Mouse (Mus musculus): Measurements from ENCODE around the gene Lmbrd2. TPM values are rescaled to one million over a fixed set of nuclear protein-coding genes. Genes with fewer than 3 reads are reported as not detected.

The Lmbrd2 gene
- polyA plus RNA-seq, 1 experiment: 3.8 TPM

GRCm38 (mm10) chr15:9139447-9139846 lies 903 bp upstream of the Lmbrd2 start:
- Histone ChIP-seq H3K4me3 (ENCODE audit: insufficient read depth, poor library complexity, severe bottlenecking) (peak overlapping the region; percentile 95), H3K79me2 (ENCODE audit: control insufficient read depth, insufficient read depth) (peaks cover 75% of the 10 kb centered on the region), H3K27me3 (ENCODE audit: control insufficient read depth, insufficient read depth, insufficient read length) (no peaks in the 10 kb centered on the region), H3ac (ENCODE audit: control insufficient read depth, insufficient read length, low read depth) (peak overlapping the region; percentile 92), H3K36me3 (ENCODE audit: control insufficient read depth, insufficient read depth) (peaks cover 46% of the 10 kb centered on the region), H3K79me3 (ENCODE audit: low read depth) (peaks cover 60% of the 10 kb centered on the region)
- TF ChIP-seq FOSL1 (IDR thresholded peaks at IDR 0.05; ENCODE audit: insufficient read depth, low read length, poor library complexity, severe bottlenecking) (no peak), USF1 (IDR thresholded peaks at IDR 0.05; ENCODE audit: low read depth) (peak; percentile 37)

GRCm38 (mm10) chr15:9140684-9141171 lies 378 bp downstream of the Lmbrd2 start:
- no peak for TF ChIP-seq CTCF (IDR thresholded peaks at IDR 0.05; ENCODE audit: control insufficient read depth, insufficient read depth, insufficient read length)
- no peak for TF ChIP-seq MAX (IDR thresholded peaks at IDR 0.05)
- TF ChIP-seq MYOD1 (IDR thresholded peaks at IDR 0.05; ENCODE audit: control insufficient read depth, insufficient read length, low read depth): no peak
- no peak for TF ChIP-seq CEBPB (IDR thresholded peaks at IDR 0.05; ENCODE audit: low read depth)
- no peak for TF ChIP-seq FOSL1 (IDR thresholded peaks at IDR 0.05; ENCODE audit: insufficient read depth, low read length, poor library complexity, severe bottlenecking)
- TF ChIP-seq USF1 (IDR thresholded peaks at IDR 0.05; ENCODE audit: low read depth): no peak
- no peak for TF ChIP-seq MYOG (IDR thresholded peaks at IDR 0.05; ENCODE audit: control insufficient read depth, extremely low read depth, insufficient read length)
- H3K4me3 ChIP-seq (ENCODE audit: insufficient read depth, poor library complexity, severe bottlenecking): peak overlapping the region; percentile 95
- H3K79me3 ChIP-seq (ENCODE audit: low read depth): peaks cover 48% of the 10 kb centered on the region
- H3K36me3 ChIP-seq (ENCODE audit: control insufficient read depth, insufficient read depth): peaks cover 34% of the 10 kb centered on the region
- H3K79me2 ChIP-seq (ENCODE audit: control insufficient read depth, insufficient read depth): peaks cover 71% of the 10 kb centered on the region
- no peaks in the 10 kb centered on the region for H3K27me3 ChIP-seq (ENCODE audit: control insufficient read depth, insufficient read depth, insufficient read length)
- H3ac ChIP-seq (ENCODE audit: control insufficient read depth, insufficient read length, low read depth): peak overlapping the region; percentile 77

- H3K79me2 ChIP-seq (ENCODE audit: control insufficient read depth, insufficient read depth): no peaks in the 10 kb centered on the region
- no peaks in the 10 kb centered on the region for H3K27me3 ChIP-seq (ENCODE audit: control insufficient read depth, insufficient read depth, insufficient read length)
- H3ac ChIP-seq (ENCODE audit: control insufficient read depth, insufficient read length, low read depth): no peak within 1 kb of the TSS
- no peaks in the 10 kb centered on the region for H3K79me3 ChIP-seq (ENCODE audit: low read depth)
- H3K4me3 ChIP-seq (ENCODE audit: insufficient read depth, poor library complexity, severe bottlenecking): no peak within 1 kb of the TSS
- TF ChIP-seq MYOD1 (IDR thresholded peaks at IDR 0.05; ENCODE audit: control insufficient read depth, insufficient read length, low read depth): no peak
- no peak for TF ChIP-seq FOSL1 (IDR thresholded peaks at IDR 0.05; ENCODE audit: insufficient read depth, low read length, poor library complexity, severe bottlenecking)
- TF ChIP-seq CTCF (IDR thresholded peaks at IDR 0.05; ENCODE audit: control insufficient read depth, insufficient read depth, insufficient read length): no peak
- TF ChIP-seq MAX (IDR thresholded peaks at IDR 0.05): no peak
- TF ChIP-seq CEBPB (IDR thresholded peaks at IDR 0.05; ENCODE audit: low read depth): no peak
- no peak for TF ChIP-seq USF1 (IDR thresholded peaks at IDR 0.05; ENCODE audit: low read depth)
- TF ChIP-seq MYOG (IDR thresholded peaks at IDR 0.05; ENCODE audit: control insufficient read depth, extremely low read depth, insufficient read length): no peak
- H3K36me3 ChIP-seq (ENCODE audit: control insufficient read depth, insufficient read depth): peaks cover 27% of the 10 kb centered on the region
Measured at GRCm38 (mm10) chr15:9155325-9155724, 15.0 kb downstream of the Lmbrd2 start, which contains the start of gene Skp2. Skp2 (minus strand) TSS chr15:9155425.

- H3K4me3 ChIP-seq (ENCODE audit: insufficient read depth, poor library complexity, severe bottlenecking): no peak overlapping the region
- no peak overlapping the region for H3ac ChIP-seq (ENCODE audit: control insufficient read depth, insufficient read length, low read depth)
- TF ChIP-seq MAX (IDR thresholded peaks at IDR 0.05): no peak
- TF ChIP-seq CTCF (IDR thresholded peaks at IDR 0.05; ENCODE audit: control insufficient read depth, insufficient read depth, insufficient read length): no peak
- TF ChIP-seq FOSL1 (IDR thresholded peaks at IDR 0.05; ENCODE audit: insufficient read depth, low read length, poor library complexity, severe bottlenecking): no peak
- no peak for TF ChIP-seq USF1 (IDR thresholded peaks at IDR 0.05; ENCODE audit: low read depth)
- no peak for TF ChIP-seq MYOD1 (IDR thresholded peaks at IDR 0.05; ENCODE audit: control insufficient read depth, insufficient read length, low read depth)
- TF ChIP-seq CEBPB (IDR thresholded peaks at IDR 0.05; ENCODE audit: low read depth): no peak
- no peak for TF ChIP-seq MYOG (IDR thresholded peaks at IDR 0.05; ENCODE audit: control insufficient read depth, extremely low read depth, insufficient read length)
- no peaks in the 10 kb centered on the region for H3K79me2 ChIP-seq (ENCODE audit: control insufficient read depth, insufficient read depth)
- peaks cover 44% of the 10 kb centered on the region for H3K36me3 ChIP-seq (ENCODE audit: control insufficient read depth, insufficient read depth)
- H3K27me3 ChIP-seq (ENCODE audit: control insufficient read depth, insufficient read depth, insufficient read length): no peaks in the 10 kb centered on the region
- H3K79me3 ChIP-seq (ENCODE audit: low read depth): no peaks in the 10 kb centered on the region
Measured at GRCm38 (mm10) chr15:9162557-9163070, 22.3 kb downstream of the Lmbrd2 start.

- H3K4me3 ChIP-seq (ENCODE audit: insufficient read depth, poor library complexity, severe bottlenecking): no peak overlapping the region
Measured at GRCm38 (mm10) chr15:9164125-9164524, 23.8 kb downstream of the Lmbrd2 start.

More at GRCm38 (mm10) chr15:9164125-9164524, 23.8 kb downstream of the Lmbrd2 start:
- TF ChIP-seq MYOG (IDR thresholded peaks at IDR 0.05; ENCODE audit: control insufficient read depth, extremely low read depth, insufficient read length): no peak
- no peak for TF ChIP-seq FOSL1 (IDR thresholded peaks at IDR 0.05; ENCODE audit: insufficient read depth, low read length, poor library complexity, severe bottlenecking)
- no peak for TF ChIP-seq CEBPB (IDR thresholded peaks at IDR 0.05; ENCODE audit: low read depth)
- TF ChIP-seq USF1 (IDR thresholded peaks at IDR 0.05; ENCODE audit: low read depth): no peak
- TF ChIP-seq MYOD1 (IDR thresholded peaks at IDR 0.05; ENCODE audit: control insufficient read depth, insufficient read length, low read depth): no peak
- no peak for TF ChIP-seq CTCF (IDR thresholded peaks at IDR 0.05; ENCODE audit: control insufficient read depth, insufficient read depth, insufficient read length)
- no peak for TF ChIP-seq MAX (IDR thresholded peaks at IDR 0.05)
- no peaks in the 10 kb centered on the region for H3K27me3 ChIP-seq (ENCODE audit: control insufficient read depth, insufficient read depth, insufficient read length)
- peaks cover 50% of the 10 kb centered on the region for H3K36me3 ChIP-seq (ENCODE audit: control insufficient read depth, insufficient read depth)
- H3K79me3 ChIP-seq (ENCODE audit: low read depth): no peaks in the 10 kb centered on the region
- H3K79me2 ChIP-seq (ENCODE audit: control insufficient read depth, insufficient read depth): no peaks in the 10 kb centered on the region
- no peak overlapping the region for H3ac ChIP-seq (ENCODE audit: control insufficient read depth, insufficient read length, low read depth)
